Mouse (Mus musculus): Measurements from ENCODE around the gene Dlg2.

GRCm38 (mm10) chr7:90587795-90588194 lies 111.3 kb downstream of the Dlg2 start:
- TF ChIP-seq CTCF (IDR thresholded peaks at IDR 0.05; ENCODE audit: insufficient read depth, low read length) (no peak), POLR2A (IDR thresholded peaks at IDR 0.05; ENCODE audit: borderline replicate concordance, extremely low read depth, low read depth, low read length) (no peak)
